ENCODE assay signal across 1 mouse cellular context in the genomic region with DNA sequence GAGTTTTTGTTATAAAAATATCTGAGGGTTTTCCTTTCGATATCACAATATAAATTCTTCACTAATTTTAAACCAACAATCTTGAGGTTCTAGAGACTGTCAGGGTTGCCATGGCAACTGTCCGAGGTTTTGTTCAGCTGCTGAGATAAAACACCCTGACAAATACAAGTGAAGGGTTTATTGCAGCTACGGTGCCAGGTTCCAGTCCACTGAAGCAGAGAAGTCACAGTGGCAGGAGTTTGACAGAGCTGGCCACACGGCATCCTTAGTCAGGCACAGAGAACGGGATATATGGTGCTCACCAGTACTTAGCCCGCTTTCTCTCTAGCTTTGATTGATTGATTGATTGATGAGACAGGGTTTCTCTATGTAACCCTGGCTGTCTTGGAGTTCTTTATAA.
TF ChIP-seq lines count a peak whose summit lies in the region.

No protein-coding gene starts in this region.

TF ChIP-seq in MEL, 35 proteins besides CTCF, POLR2A, EP300 and RAD21 (continued from another document):
- TF ChIP-seq NRF1 (IDR thresholded peaks at IDR 0.05; ENCODE audit: insufficient read depth, low read depth, low read length, poor library complexity, severe bottlenecking): no peak
- no peak for TF ChIP-seq MAFK (IDR thresholded peaks at IDR 0.05; ENCODE audit: borderline replicate concordance, low read depth, low read length)
- TF ChIP-seq SIN3A (IDR thresholded peaks at IDR 0.05; ENCODE audit: low read length): no peak
- TF ChIP-seq MXI1 (IDR thresholded peaks at IDR 0.05; ENCODE audit: low read depth, low read length): no peak
- no peak for TF ChIP-seq GATA1 (IDR thresholded peaks at IDR 0.05; ENCODE audit: low read depth, low read length)
- TF ChIP-seq ZKSCAN1 (IDR thresholded peaks at IDR 0.05; ENCODE audit: low read depth, low read length): no peak
- TF ChIP-seq USF1 (IDR thresholded peaks at IDR 0.05; ENCODE audit: low read depth, low read length): no peak
- TF ChIP-seq MAX (IDR thresholded peaks at IDR 0.05; ENCODE audit: low read length): no peak
- no peak for TF ChIP-seq UBTF (IDR thresholded peaks at IDR 0.05; ENCODE audit: borderline replicate concordance, insufficient read depth, low read depth, low read length)
- no peak for TF ChIP-seq GABPA (IDR thresholded peaks at IDR 0.05; ENCODE audit: low read depth, low read length)
- no peak for TF ChIP-seq ZMIZ1 (IDR thresholded peaks at IDR 0.05; ENCODE audit: low read depth, low read length)
- no peak for TF ChIP-seq MYB (IDR thresholded peaks at IDR 0.05; ENCODE audit: low read depth, low read length)
- no peak for TF ChIP-seq ETS1 (IDR thresholded peaks at IDR 0.05; ENCODE audit: low read depth, low read length)
- no peak for TF ChIP-seq ELF1 (IDR thresholded peaks at IDR 0.05; ENCODE audit: low read depth, low read length)
